Mouse (Mus musculus): ENCODE results near the gene C130074G19Rik. TPM values are rescaled to one million over a fixed set of nuclear protein-coding genes. Genes with fewer than 3 reads are reported as not detected.

Gene C130074G19Rik
- total RNA-seq, 2 experiments from 2014 or later = not detected

GRCm38 (mm10) chr1:184877306-184877705 lies 5.7 kb downstream of the C130074G19Rik start:
- no peak for ATAC-seq (ENCODE audit: poor library complexity, severe bottlenecking)

DNA sequence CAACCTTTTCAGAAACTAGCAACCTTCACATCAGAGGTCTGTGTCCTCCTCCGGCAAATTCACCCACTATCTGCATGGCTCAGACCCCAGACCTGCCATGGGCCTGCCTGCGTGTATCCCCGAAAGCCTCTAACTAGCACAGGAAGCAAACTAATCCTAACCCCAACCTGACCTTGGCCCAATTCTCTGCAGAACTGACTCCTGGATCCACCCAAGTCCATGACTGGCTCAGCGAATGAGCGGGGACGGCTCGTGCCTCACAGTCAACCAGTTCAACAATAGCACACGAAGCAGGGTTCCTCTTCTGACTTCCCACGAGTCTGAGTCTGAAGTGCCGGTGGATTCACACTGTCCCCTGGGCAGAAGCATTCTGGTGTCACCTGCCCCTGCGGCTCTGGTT lies 9.1 kb downstream of the C130074G19Rik start:
- no peak for ATAC-seq (ENCODE audit: poor library complexity, severe bottlenecking)

GRCm38 (mm10) chr1:184872069-184872819 lies 10.8 kb downstream of the C130074G19Rik start:
- ATAC-seq (ENCODE audit: poor library complexity, severe bottlenecking) = no peak

- no peak for ATAC-seq (ENCODE audit: poor library complexity, severe bottlenecking)
These were observed 11.5 kb downstream of the C130074G19Rik start for GRCm38 (mm10) chr1:184871506-184871905.

GRCm38 (mm10) chr1:184870646-184871385 lies 12.2 kb downstream of the C130074G19Rik start:
- ATAC-seq (ENCODE audit: poor library complexity, severe bottlenecking) = no peak

- ATAC-seq (ENCODE audit: poor library complexity, severe bottlenecking) = no peak
These were observed 13.0 kb downstream of the C130074G19Rik start for GRCm38 (mm10) chr1:184869939-184870565.

DNA sequence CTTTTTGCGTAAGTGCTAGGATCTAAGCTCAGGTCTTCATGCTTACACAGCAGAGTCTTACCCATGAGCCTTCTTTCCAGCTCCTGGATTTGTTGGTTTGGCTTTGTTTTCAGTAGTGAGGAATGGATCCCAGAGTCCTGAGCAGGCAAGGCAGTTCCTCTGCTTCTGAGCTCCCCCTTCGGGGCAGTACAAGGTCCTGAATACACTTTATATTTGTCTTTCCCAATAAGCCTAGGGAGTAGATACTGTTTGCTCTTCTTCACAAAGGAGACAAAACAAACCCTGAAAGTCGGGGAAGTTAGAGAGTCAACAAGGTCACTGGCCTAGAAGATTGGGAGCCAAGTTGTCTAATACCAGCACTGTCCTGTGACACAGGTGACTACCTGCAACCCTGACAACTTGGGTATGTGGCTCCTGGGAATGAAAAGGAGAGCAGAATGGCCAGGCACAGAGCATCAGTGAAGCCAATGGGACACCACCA lies 15.3 kb downstream of the C130074G19Rik start:
- ATAC-seq (ENCODE audit: poor library complexity, severe bottlenecking) = no peak

- no peak for ATAC-seq (ENCODE audit: poor library complexity, severe bottlenecking)
These were observed 18.6 kb downstream of the C130074G19Rik start for GRCm38 (mm10) chr1:184864381-184864801.

DNA sequence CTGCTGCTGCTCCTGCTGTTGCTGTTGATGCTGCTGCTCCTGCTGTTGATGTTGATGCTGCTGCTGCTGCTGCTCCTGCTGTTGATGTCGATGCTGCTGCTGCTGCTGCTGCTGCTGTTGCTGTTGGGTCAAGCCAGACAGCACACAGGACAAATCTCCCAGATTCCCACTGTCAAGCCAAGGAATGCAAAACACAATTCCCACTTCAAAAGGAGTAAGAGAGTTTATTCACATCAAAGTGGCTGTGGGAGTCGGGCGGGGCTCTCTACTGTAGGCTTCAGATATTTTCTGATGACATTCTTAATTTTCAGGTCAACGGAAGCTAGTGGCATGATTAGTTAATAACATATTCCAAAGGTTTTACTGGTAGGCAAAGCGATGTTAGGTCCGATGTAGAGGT lies 20.4 kb downstream of the C130074G19Rik start:
- no peak for ATAC-seq (ENCODE audit: poor library complexity, severe bottlenecking)

- ATAC-seq (ENCODE audit: poor library complexity, severe bottlenecking) = no peak
These were observed 21.5 kb downstream of the C130074G19Rik start for GRCm38 (mm10) chr1:184861551-184861950.

- no peak for ATAC-seq (ENCODE audit: poor library complexity, severe bottlenecking)
These were observed 22.7 kb downstream of the C130074G19Rik start for GRCm38 (mm10) chr1:184860276-184860675.

GRCm38 (mm10) chr1:184858253-184858652 lies 24.8 kb downstream of the C130074G19Rik start:
- no peak for ATAC-seq (ENCODE audit: poor library complexity, severe bottlenecking)

- ATAC-seq (ENCODE audit: poor library complexity, severe bottlenecking) = no peak
These were observed 25.8 kb downstream of the C130074G19Rik start for GRCm38 (mm10) chr1:184857216-184857615.

GRCm38 (mm10) chr1:184853922-184854321 lies 29.1 kb downstream of the C130074G19Rik start:
- no peak for ATAC-seq (ENCODE audit: poor library complexity, severe bottlenecking)

DNA sequence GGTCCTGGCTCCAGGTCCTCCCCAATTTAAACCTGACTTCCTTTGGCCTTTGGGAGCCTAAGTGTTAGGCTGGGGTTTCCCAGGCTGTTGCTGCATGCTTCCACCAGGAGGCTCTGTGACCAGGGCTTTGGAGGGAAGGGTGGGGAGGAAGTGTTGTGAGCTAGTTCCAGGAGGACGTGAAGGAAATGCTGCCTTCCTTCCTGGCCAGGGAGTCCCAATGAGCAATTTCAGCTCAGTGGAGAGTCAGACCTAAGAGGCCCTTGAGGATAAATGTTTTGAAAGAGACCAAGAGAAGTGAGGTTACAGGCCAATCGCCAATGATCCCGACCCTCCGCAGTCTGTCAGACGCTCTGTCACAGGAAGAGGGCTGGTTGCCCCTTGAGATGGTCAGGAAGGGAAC lies 29.7 kb downstream of the C130074G19Rik start:
- ATAC-seq (ENCODE audit: poor library complexity, severe bottlenecking) = peak; percentile 73

GRCm38 (mm10) chr1:184851741-184852618 lies 31.0 kb downstream of the C130074G19Rik start:
- ATAC-seq (ENCODE audit: poor library complexity, severe bottlenecking) = peak; percentile 85

DNA sequence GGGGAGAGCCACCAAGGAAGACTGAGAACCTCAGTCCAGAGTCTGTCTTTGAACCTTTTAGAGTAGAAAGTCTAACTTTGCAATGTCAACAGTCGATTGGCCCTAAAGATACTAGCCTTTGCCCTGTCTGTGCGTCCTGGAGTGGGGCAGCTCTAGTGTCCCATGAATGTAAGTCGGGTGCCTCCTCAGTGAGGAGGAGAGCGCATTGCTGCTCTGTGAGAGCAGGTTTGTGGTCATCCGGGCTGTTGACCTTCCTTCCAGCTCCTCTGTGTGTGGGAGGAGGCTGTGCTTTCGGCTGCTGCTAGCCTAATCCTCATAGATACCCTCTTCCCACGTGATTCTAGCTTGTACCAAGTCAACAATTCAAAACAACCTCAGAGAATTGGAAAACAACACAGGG lies 31.9 kb downstream of the C130074G19Rik start:
- ATAC-seq (ENCODE audit: poor library complexity, severe bottlenecking) = no peak

- no peak for ATAC-seq (ENCODE audit: poor library complexity, severe bottlenecking)
These were observed 36.0 kb downstream of the C130074G19Rik start for GRCm38 (mm10) chr1:184846973-184847372.

DNA sequence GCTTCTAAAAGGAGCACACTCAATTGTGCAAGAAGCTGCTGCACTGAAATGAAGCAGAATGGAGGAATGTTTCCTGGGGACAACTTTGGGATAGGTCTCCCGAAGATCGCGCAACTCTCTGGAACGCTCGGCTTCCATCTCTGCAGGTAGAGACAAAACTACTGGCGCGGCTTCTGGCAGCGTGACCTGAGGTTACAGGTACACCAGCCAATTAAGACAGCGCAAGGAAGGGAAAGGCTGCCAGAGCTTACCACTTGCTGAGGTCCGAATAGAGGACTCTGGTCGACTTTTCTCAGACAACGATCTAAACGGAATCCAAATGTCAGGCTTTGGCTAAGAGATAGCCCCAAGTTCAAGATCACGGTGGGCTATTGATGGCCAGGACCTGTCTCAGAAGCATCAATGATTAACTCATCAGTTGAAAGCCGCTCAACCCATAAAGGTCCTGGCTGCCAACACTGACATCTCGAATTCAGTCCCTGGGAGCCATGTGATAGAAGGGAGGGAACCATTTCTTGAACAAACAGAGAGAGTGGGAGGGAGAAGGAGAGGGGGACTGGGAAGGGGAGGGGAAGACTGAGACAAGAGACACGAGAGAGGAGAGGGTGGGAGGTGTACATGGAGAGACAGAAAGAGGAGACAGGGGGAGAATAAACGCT lies 36.8 kb downstream of the C130074G19Rik start, which contains the start of gene Marc2:
Gene Marc2, minus strand, starts transcription at position 360 of the 659 bp plus-strand sequence.
- peak; percentile 15; the same call in 1 of the 2 replicates for ATAC-seq (ENCODE audit: poor library complexity, severe bottlenecking)

All from megakaryocyte, adult 5-6 weeks (primary cell).